Mouse (Mus musculus) adrenal gland, postnatal 36 days (tissue): Measurements from ENCODE around the gene Ice2. TPM values are rescaled to one million over a fixed set of nuclear protein-coding genes. Genes with fewer than 3 reads are reported as not detected.

Experiments
- DNase-seq, 2 experiments: peaks; one replicate each; pipeline ENCODE4 v3.0.0; 2021; ENCODE audit warnings: mixed read lengths in 1 of 2
- long read RNA-seq, 2 experiments: library from polyadenylated mRNA; stranded (forward); transcript quantifications; one replicate each; pipeline ENCODE4 v2.0.0; 2021; ENCODE audit warnings: borderline sequencing depth in 2 of 2
- total RNA-seq, 2 experiments: library from RNA; stranded (reverse); gene quantifications; 2 replicates each; pipeline ENCODE4 v1.2.3; 2021

Gene Ice2
- 10 to 100 TPM; 12.9 to 15.3 TPM for total RNA-seq
- long read RNA-seq, experiment 1, full-length matches to known transcripts: 2 of 8 reads
- long read RNA-seq, experiment 1, partial matches to known transcripts: 2 of 8 reads
- long read RNA-seq, experiment 1, other reads (novel, unspliced or antisense): 4 of 8 reads
- long read RNA-seq, experiment 2, full-length matches to known transcripts: 2 of 3 reads
- long read RNA-seq, experiment 2, partial matches to known transcripts: 0 of 3 reads
- long read RNA-seq, experiment 2, other reads (novel, unspliced or antisense): 1 of 3 reads

DNA sequence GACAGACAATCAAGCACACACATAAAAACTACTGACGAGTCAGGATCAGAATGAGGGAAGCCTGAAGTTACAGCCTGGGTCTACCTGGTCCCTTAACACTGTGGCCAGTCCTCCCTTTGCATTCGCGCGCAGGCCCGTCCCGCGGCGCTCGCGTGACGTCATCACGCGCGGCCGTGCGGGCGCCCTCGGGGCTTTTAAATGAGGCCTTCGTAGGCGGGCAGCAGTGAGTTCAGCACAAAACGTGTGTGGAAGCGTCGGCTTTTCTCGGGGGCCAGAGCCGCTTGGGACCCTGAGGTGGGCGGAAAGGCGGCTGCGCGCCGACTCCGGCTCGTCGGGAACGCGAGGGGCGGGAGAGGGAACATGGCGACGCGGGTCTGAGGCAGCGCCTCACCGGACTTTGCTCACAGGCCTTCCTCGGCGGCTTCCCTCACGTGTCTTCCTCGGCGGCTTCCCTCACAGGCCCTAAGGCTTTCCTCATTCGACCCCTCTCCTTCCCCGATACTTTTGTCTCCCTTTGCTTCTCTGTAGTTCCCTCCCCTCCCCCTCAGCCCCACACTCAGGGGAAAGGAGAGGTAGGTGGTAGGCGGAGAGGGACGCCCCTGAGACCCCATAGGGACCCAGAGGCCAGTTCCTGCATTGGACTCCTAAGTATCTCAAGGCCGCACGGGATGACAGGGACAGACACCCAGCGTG is at the start of gene Ice2:
Gene Ice2, plus strand, starts transcription at position 147 of the 693 bp plus-strand sequence.
- DNase-seq: peak; percentile 77 to 84

DNA sequence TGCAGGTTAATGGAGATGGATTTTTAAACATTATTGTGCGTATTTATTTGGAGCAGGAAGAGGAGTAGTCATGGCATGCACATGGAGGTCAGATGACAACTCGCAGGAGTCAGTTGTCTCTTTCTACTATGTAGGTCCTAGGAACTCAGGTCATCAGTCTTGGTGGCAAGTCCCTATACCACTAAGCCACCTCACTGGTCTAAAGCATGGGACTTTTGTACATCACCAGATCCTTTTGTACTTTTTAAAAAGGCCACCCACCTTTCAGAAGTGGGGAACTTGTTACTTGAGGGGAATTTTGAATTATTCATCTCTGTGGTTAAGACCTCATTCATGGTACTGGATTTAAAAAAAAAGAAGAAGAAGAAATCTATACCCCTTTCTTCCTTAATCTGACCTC is 48.2 kb upstream of the Ice2 start:
- DNase-seq: no peak

DNA sequence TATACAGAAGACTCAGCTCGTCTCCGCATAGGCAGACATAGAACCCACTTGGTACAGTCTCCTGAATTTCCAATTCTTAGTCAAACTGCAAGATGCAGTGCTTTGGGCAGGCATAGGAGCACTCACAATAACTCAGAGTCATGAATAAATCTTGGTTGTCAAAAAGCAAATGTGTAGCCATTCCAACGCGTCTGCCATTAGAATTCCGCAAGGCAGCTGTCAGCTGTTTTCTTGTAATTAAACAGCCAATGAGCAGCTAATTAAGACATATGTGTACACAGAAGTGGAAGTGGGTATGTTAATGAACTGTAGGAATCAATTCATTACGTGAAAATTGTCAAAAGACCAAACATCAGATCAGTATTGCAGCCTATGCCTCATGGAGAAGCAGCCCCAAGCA is 43.5 kb upstream of the Ice2 start:
- no peak for DNase-seq

DNA sequence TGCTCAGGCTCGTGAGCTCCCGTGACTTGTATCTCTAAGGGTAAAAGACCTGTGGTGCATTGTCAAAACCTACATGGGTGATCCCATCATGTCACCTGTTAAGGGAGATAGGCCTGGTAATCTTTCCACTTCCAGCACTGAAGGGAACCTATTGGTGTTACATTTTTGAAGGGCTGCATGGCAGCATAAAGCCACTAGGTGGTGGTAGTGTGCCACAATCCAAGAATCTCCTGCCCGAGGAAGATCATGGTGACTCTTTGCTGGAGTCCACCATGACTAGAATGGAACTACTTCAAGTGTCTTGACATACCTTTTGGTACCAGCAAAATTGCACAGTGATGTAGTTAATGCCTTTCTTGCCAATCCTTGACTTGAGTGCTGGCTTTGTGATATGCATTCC is 39.9 kb upstream of the Ice2 start:
- DNase-seq: peak; percentile 54 to 66

DNA sequence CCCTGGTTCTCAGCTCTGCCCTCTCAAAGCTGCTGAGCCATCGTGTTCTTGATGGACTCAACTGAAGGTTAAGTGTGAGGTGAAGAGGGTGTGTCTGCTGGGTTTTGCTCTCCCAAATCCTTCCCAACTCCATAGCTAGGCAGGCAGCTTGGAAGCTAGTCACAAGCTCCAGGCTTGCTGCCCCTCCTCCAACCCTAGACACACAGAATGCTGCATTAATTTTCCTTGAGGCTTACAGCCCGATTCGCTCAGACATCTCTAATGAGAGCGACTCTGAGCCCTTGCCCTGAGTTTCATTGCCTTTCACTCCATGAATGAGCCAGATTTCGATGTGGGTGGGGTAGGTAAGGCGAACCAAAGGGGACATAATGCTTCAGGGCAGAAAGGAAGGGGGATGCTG is 38.9 kb upstream of the Ice2 start:
- DNase-seq: no peak

DNA sequence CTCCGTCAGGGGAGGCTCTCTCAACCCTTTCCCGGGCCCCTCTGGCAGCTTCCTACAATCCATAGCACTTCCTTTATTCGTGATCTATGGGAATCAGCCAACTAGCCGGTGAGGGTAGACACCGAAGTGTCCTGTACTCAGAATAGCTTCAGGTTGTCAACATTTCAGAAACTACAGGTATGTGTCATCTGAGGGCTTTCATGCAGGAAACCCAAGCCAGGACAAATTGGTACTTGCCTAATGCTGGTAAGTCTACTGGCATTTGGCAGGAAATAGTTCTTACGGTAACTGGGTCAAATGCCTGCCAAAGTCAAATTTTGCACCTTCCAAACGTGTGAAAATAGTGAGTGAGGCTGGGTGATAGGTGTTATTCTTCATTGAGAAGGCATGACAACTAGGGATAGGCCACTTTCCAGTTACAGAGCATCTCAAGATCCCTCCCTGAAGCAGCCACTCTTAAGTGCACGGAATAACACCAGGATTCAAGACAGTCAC is 35.7 kb upstream of the Ice2 start:
- no peak for DNase-seq

DNA sequence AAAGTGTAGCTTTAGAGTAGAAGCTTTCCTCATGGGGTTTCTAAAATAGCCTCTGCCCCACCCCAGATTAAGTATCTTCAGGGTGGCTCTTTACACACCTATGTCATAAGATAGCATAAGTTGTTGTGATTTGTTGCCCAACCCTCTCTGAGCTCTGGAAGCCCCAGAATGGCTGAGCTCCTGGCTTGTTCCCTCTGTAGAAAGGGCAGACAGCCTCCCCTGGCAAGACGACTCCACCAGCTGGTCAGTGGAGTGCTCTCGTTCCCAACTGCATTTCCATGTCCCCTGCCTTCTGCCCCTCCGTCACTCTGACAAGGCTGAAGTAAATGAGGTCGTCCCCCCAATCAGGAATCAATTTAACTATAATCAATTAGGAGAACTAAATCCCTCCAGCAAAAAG is 34.9 kb upstream of the Ice2 start:
- DNase-seq: no peak

DNA sequence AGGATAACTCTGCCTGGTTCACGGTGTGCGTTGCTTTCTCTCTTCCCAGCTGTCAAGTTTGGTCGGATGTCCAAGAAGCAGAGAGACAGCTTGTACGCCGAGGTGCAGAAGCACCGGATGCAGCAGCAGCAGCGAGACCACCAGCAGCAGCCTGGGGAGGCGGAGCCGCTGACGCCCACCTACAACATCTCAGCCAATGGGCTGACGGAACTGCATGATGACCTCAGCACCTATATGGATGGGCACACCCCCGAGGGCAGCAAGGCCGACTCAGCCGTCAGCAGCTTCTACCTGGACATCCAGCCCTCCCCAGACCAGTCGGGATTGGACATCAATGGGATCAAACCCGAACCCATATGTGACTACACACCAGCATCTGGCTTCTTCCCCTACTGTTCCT is 33.6 kb upstream of the Ice2 start:
- DNase-seq: no peak

DNA sequence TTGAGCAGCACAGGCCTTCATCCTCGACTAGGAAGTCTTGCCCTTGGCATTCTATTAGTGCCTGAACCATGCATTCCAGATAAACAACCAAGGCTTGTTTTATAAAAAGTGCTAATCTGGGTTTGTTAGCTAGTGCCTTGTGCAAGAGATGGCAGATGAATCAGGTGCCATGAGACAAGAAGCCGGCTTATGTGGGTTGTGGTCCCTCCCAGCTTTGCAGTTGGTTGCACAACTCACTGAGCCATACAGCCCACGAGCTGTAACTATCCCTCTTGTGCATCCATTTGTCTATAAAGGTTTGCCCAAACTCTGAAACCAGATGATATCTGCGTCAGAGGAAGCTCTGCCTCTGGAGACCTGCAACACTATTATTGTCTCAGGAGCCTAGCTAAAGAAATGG is 30.7 kb upstream of the Ice2 start:
- no peak for DNase-seq

DNA sequence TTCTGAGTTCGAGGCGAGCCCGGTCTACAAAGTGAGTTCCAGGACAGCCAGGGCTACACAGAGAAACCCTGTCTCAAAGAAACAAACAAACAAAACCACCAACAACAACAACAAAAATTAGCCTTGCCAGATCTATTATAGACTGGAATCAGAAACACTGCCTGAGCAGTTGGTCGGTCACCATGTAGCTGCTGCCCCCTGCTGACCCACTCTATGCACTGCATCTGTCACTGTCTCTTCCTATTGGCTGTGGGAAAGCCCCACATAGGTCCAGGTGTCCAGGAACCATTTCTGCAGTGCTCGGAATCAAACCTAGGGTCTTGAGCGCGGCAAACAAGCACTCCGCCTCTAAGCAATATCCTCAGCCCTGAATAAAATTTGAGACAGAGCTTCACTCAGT is 29.6 kb upstream of the Ice2 start:
- peak; percentile 63 to 81 for DNase-seq

DNA sequence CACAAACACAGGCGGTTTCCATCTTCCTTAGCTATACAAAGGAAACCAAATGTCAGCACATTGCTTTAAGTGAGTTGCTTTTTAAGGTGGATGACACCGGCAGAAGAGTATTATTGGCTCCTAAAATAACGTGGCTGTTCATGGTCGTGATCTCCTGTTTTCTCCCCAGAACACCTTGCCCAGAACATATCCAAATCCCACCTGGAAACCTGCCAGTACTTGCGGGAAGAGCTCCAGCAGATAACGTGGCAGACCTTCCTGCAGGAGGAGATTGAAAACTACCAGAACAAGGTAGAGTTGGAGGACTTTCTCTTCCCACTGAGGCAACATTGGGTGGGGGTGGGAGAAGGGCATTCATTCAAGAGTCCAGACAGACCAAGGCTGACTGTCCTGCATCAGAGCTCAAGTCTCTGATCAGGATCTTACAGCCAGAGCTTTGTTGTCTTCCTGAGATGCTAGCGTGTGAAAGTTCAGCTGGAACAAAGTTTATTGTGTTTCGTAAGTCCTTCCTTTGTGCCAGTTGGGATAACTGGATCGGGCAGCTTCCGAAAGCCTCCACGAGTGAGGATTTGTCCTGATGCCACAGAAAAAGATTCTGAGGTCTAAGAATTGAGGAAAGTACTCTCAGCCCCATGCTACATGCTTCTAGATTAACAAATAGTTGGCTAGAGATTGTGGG is 26.5 kb upstream of the Ice2 start:
- peak in 1 of 2 experiments; percentile 32 for DNase-seq

DNA sequence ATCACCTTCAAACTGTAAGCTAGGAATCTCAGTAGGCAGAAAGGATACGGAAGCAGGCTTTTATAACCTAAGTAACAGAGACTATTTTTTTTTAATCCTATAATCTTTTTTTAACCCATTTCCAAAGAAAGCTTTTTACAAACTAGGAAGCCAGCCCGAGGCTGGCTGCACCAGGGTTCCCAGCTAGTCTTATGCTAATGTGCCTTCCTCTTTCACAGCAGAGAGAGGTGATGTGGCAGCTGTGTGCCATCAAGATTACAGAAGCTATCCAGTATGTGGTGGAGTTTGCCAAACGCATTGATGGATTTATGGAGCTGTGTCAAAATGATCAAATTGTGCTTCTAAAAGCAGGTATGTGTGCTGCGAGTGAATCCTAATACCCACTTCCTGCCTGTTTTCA is 24.8 kb upstream of the Ice2 start:
- no peak for DNase-seq

DNA sequence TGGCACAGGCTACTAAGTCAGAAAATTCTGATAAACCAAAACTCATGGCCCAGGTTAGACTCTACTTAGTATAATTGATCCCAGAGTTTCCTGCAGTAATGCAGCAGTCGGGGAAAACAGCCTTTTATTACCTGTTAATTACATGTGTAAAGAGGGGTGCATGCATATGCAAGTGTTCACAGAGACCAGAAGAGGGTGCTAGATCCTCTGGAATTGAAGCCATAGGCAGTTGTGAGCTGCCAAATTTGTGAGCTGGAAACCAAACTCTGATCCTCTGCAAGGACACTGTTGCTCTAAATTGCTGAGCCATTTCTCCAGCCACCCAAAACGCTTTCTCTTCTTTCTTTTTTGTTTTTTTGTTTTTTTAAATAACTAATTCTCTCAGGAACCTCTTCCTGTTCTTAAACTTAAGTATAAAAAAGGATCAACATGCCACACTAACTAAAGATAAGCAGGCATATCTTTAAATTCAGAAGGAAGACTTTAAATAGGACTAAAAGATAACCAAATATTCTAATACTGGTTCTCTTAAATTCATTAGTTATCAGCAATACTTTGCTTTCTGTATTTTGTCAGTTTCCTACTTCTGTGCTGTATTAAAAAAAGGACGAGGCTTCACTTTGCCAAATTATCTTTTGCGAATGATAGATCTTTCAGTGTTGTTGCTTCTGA is 20.6 kb upstream of the Ice2 start:
- DNase-seq: no peak

DNA sequence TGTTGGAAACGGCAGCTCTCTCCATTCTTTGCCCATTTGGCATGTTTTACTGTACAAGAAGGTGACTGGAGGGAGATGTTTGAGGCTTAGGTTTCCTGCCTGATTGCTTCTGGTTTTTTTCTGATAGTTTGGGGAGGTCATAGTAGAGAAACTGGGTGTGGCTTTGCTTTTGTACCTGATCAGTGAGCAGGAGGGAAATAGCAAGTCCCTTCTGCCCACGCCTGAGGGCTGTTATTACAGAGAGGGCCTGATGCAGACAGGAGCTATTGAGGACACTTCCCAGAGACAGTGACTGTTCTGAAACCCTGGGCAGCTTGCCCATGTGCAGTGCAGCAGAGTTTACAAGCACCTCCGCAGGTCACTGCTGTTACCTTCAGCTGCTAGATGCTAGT is 20.1 kb upstream of the Ice2 start:
- DNase-seq: no peak

DNA sequence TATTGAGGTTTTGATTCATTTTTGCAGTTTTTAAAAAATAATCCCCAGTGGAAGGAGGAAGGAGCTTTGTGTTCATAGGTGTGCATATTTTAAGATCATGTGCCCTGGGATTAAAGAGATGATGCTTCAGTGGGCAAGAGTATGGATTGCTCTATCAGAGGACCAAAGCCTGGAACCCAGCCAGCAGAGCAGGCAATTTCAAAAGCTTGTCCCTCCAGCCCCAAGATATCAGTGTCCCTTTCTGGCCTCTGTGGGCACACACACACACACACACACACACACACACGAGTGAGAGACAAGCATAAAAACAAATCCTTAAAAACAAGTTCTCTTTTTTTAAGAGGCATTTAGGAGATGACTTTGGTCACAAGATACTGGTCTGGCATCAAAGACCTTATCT is 17.2 kb upstream of the Ice2 start:
- no peak for DNase-seq

DNA sequence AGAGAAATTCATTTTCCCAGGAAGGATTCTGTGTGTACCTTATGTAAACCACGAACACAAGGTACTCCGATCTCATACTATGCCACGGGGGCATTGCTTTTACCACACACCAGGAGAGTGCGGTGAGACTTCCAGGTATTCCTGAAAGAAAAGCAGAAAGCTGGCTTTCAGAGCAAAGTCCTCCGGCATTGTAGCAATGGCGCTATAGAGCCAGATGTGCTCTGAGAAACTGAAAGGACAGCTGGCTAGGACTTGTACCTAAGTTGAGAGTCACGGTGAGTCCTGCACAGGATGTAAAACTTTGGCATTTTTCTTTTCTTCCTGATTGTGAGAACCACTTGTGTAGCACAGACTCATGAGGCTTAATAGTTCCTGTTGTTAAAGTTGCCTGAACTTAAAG is 16.0 kb upstream of the Ice2 start:
- no peak for DNase-seq

DNA sequence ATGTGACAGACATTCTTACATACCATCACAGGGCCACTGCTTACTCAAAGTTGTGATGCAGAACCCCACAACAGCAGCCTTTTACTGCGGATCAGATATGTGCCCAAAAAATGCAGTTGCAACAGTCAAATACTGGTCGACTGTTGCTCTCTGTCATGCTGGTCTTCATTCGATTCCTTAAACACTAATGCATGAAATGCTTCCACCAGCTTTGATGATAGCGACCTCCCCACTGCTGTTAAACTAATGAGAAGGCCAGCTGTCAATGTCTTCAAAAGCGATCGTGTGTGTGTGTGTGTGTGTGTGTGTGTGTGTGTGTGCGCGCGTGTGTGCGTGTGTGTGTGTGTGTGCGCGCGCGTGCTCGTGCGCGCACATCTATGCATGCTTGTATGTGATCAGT is 13.2 kb upstream of the Ice2 start:
- no peak for DNase-seq

DNA sequence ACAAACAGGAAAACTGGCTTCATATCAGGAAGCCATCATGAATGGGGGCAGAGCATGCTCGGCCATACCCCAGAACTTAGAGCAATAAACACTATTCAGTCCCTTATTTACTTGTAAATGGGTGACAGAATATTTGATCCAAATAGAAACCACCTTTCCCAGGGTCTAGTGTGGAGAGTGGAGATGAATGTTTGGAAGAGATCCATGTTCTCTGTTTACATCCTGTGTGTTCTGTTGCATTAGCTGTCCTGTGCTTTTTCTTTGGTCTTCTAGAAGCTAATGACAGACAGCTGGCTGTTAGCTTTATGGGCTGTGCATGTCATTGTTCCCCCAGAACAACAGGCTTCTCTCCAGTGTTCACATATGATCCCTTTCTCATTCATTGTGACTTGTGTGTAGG is 12.8 kb upstream of the Ice2 start:
- no peak for DNase-seq

DNA sequence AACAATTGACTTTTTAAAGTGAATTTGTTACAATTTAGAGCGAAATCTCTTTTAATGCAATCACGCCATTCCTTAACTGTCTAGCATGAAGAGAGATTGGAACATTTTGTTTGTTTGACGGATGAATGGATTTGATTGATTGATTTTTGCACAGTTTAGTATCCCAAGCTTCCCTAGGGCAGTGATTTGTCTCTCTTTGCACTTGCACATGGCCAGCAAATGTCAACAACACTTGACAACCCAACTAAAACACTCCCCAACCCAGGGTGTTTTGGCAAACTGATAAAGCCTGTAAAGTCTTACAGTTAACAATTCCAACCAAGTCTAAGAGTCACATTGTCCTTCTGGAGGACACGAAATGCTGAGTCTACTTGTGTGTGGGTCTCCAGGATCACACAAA is 10.4 kb upstream of the Ice2 start:
- no peak for DNase-seq

DNA sequence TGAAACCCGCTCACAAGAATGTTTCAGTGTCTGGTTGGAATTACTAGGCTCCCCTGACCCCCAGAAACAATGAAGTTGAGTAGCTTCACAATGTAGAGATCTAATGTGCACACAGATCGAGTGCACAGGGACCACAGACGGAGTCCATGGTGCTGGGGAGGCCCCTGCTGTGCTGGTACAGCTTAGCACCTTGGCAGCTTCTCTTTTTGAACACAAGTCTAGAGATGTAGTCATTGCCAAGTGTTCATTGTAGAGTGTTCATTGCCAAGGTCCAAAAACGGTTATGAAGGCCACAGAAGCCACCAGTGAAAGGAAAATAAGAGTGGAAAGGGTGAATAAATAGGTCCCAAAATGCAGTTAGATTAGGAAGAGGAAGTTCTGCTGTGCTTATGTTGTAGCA is 7.1 kb upstream of the Ice2 start:
- DNase-seq: no peak

DNA sequence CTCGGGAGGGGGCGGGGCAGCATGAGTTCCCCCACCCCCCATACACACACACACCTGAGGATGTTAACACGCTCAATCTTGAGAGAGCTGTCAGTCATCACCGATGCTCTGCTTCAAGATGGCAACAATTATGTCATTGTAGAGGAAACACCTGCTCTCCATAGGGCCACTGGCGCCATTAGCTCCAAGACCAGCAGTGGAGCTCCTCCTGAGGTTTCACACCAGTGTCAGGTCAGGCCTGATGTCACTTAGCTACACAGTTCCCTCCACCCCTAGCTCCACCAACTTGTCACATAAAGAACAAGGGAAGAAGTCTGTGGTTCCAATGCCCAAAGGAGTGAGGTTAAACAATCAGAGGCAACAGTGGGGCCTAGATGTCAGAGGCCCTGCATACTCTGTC is 3.5 kb upstream of the Ice2 start:
- DNase-seq: no peak

DNA sequence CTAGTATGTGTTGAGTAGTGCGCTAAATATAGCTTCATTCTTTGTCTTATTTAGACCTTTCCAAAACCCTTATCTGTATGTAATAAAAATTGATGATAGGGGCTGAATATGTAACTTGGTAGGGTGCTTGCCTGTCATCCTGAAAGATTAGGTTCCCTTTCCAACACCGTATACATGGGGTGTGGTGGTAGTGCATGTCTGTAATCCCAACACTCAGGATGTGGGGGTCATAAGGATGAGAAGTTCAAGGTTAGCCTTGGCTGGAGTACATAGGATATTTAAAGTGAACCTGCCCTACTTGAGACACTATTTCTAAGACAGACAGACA is 310 bp upstream of the Ice2 start:
- DNase-seq: no peak

DNA sequence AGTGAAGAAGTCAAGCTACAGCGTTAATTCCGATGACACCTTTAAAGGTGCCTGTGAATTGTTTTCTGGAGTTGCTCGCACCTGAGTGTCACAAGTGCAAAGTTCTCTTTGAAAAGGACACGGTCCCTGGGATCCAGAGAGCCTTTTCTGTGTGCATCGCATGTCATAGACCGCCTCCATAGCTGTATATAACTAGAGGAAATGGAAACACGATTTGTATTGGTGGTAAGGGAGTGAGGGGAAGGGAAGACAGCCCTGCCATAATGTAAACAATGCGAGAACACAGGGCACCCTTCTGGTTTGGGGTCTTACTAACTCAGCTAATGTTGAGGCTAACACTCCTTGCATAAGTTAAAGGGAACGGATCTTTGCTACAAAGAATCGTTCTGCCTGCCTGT is 746 bp downstream of the Ice2 start:
- DNase-seq: no peak
